Mouse (Mus musculus) adrenal gland, postnatal 4 days (tissue): ENCODE measurements around the gene Siah3. TPM values are rescaled to one million over a fixed set of nuclear protein-coding genes. Genes with fewer than 3 reads are reported as not detected.

Experiments
- DNase-seq, 2 experiments: peaks; one replicate each; pipeline ENCODE4 v3.0.0; 2021 to 2022; ENCODE audit warnings: low spot score in 2 of 2, mixed read lengths in 2 of 2
- total RNA-seq, 2 experiments: library from RNA; stranded (reverse); gene quantifications; 2 replicates each; pipeline ENCODE4 v1.2.3; 2021

Siah3 gene
- total RNA-seq, 2 experiments from 2014 or later = 0.62 to 0.87 TPM

DNA sequence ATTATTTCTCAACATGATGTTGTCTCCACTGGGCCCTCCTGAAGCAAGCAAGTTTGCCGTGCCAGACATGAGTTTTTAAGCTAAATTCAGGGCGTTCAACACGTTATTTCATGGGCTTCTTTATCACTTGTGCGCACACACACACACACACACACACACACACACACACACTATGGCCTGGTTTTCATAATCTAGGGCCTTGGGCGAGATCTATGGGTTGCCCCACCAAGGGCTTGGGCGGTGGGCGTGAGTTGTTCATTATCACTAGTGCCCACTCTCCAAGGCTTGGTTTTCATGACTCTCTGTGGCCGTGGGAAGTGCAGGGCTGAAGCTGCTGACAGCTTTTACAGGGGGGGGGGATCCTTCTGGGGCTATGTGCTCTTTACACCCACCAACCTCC, 63.9 kb downstream of the Siah3 start:
- DNase-seq = no peak

DNA sequence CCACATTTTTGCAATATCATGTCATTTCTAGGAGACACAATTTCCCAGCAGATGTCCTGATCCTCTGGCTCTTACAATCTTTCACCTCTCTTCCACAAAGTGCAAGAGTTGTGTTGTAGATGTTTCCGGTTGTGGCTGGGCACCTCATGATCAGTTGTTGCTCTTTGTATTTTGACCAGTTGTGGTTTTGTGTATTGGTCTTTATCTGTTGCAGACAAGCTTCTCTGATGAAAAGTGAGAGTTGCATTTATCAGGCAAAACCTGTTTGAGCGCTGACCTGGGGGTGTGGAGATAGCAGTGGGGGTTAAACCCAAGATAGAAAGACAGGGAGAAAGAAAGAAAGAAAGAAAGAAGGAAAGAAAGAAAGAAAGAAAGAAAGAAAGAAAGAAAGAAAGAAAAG, 68.9 kb downstream of the Siah3 start:
- DNase-seq = no peak

DNA sequence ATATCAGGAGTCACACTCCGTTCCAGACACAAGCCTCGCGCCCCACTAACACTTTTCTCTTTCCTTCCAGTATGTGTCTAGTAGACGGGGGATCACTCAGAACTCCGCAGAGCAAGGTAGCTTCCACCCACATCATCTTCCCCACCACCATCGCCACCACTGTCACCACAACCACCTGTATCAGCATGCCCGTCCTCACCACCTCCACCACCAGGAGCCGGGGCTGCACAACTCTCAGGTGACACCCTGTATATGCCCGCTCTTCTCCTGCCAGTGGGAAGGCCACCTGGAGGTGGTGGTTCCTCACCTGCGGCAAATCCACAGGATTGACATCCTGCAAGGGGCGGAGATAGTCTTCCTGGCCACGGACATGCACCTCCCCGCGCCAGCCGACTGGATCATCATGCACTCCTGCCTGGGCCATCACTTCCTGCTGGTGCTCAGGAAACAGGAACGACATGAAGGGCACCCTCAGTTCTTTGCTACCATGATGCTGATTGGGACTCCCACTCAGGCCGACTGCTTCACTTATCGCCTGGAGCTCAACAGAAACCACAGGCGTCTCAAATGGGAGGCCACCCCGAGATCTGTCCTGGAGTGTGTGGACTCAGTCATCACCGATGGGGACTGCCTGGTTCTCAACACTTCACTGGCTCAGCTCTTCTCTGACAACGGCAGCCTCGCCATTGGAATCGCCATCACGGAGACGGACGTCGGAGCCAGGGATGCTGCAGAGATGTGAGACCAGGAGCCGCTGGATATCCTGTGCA, 69.8 kb downstream of the Siah3 start:
- DNase-seq = no peak

DNA sequence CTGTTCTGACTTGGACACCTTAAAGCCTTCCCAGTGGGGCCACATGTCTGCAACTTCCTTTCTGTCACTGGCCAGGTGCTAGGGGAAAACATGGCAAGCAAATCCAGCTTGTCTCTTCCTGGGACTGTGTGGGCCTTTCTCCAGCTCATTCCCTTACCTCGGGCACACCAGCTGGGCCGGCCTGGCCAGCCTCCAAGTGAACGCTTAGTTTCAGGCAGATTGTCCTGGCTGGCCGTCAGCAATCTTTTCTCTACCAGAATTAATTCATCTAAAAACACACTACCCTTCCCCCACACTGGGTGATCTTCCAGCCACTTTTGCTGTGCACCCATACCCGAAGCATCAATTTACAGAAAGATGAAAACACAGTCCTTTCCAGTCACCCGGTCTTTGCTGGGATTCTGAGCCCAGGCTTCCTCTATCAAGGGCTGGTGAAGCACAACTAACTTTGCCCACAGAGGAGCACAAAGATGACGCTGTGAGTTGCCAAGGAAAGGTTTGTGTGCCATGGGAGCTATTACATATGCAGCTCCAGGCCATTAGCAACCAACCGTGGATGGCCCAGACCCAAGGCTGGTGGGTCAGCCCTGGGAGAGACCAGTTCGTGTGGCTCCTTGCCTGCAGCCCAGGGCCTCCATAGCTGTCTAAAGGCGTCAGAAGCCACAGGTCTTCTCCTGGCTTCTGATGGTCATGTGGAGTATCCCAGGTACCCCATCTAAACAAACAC, 71.8 kb downstream of the Siah3 start:
- peak; percentile 15 to 18 for DNase-seq

DNA sequence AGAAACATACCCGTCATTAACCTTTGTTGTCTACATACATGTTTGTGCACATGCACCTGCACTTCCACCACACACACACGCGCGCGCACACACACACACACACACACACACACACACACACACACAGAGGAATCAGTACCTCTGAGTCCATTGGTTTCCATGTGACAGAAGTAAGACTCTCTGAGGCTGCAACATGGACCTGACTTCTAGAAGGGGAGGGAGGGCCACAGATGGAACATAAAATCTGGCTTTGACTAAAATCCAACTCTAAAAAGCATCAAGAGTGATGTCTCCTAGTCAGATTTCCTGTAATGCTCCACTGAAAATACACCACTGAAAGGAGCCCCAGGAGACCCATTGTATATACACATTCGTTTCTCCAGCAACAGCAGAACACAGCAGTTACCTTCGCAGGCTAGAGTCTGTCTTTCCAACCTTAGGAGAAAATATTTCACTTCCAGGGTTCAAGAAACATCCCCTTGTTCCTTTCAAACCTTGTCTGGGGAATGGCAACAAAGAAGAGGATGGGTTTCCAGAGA, 75.1 kb downstream of the Siah3 start:
- DNase-seq = no peak

DNA sequence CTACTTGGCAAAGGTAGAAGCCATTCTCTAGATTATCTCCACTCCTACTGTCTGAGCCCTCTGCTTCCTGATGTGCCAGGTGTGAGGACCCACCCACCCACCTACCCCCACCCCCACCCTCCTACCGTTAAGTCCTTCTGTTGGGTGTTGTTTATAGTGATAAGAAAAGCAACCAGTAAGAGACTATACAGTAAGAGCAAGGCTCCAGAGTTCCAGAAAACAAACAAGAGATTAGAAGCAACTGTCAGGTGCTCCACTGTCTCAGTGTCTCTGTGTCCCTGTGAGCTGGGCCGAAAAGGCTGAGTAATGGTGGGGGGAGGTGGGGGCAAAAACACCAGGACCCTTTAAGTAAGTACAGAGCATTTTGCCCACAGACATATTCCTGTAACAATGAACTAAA, 83.4 kb downstream of the Siah3 start:
- no peak for DNase-seq

DNA sequence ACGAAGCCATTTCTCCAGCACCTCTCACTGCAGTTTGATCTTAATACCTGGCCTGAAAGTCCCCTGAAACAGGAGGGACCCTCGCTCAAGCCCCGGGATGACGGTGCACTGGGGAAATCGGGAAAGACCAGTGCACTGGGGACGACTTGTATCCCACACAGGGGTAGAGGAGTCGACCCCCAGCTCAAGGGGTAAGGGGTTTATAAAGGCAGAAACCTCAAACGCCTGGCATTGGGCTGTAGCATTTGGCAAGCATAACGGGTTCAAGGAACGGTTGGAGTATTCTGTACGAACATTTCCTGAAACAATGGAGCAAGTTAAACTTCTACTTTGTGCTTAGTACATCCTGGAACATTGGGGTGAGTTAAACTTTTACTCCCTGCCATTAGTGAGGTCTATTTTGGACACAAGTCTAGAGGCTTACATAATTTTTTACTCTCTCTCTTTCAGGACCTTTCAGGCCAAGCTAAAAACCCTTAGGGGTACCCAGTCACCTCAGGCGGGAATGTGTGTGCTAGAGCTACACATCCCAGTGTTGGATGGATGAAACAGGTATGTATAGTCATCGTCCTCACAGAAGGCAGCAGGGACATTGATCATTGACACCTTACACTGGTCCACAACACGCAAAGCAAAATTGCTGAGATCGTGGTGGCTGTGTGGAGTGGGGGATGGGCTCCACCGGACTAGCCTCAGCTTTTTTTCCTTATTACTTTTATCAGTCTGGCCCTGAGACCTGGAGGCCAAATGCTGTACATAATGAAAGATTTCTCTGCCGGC, 84.6 kb downstream of the Siah3 start:
- DNase-seq = no peak

DNA sequence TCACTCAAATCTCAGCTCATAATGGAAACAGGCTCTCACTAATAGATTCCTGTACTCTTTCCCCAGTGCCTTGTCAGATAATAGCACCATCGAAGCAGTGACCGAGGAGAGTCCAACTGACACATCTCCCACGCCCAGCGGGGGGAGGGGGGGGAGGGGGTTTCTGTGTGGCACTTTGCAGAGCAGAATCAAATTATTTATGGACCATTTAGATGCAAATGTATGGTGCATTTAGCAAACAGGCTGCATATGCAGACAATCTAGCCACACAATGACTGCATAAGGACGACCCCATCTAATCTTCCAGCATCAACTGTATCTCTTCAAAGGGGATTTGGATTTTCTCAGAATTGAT, 85.2 kb downstream of the Siah3 start:
- DNase-seq = no peak

DNA sequence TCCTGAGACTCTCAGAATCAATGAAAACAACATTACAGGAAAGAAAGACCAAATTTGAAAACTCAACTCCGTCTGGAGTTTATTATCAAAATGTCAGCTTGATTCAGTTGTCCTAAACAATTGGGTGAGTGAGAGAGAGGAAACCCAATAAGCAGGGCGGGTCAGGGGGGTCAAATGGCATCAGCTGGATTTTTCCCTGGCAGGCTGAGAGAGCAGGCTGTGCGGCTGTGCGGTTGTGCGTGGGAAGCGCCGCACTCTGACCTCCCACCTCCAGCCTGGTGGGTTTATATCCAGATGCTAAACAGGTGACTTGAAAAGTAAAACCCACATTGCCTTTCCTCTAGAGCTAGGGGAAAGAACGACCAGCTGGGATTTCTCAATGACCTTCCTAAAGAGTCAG, 85.9 kb downstream of the Siah3 start:
- DNase-seq = no peak

DNA sequence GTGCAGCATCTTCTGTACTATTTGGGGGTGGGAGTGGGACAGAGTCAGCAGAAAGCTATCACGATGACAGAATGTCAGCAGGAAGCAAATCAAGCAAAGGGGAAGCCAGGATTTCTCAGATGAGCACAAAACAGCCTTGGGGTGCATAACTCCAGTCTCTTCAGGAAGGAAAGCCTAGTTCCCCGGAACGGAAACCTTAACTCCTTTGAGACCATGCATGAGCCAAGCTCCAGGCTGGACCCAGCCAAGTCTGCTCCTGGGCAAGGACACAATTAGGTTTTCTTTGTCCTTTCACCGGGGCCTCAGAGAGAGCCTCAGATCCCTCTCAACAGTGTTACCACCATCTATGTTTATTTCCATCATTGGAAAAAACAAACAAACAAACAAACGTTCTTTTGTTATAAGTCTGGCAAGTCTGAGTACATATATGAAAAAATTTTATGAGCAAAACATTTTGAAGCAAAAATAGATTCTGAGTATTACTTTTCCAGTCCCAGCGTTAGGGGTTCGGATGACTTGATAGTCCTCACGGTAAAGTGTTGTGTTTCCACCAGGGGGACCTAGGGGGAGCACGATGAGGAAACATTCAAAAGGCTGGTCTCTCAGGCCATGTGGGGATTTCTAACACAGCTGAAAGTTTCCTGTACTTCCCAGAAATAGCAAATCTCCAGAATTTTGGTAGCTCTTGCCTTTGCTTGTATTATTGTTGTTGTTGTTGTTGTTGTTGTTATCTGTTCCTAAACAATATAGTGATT, 106.0 kb downstream of the Siah3 start:
- no peak for DNase-seq

DNA sequence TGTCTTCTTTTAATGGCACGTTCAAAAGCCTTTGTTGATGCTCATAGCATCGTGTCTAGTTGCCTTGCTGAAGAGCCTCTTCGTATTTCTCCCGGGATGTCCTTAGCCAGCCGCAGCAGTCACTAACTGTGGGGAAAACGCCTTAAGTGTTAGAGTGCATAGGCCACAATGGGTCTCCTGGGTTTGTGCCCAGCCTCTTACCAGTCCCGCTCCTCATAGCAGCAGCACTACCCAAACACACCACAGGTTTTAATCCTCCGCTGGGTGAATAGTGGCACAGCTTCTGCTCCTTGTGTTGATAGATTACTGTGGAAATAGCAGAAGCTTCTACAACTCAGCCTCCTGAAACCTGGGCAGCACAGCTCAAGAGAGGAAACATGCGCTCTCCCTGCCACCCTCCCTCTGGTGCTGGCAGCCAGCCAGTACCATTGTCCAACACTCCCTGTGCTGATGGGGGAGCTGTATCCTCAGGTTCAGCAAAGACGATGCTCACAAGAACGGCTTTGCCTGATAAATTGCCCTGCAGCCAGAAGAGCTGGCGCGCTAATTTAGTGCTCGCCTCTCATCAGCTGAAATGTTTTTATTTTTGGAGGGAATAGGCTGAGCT, 109.9 kb downstream of the Siah3 start:
- DNase-seq = peak; percentile 7 to 31

DNA sequence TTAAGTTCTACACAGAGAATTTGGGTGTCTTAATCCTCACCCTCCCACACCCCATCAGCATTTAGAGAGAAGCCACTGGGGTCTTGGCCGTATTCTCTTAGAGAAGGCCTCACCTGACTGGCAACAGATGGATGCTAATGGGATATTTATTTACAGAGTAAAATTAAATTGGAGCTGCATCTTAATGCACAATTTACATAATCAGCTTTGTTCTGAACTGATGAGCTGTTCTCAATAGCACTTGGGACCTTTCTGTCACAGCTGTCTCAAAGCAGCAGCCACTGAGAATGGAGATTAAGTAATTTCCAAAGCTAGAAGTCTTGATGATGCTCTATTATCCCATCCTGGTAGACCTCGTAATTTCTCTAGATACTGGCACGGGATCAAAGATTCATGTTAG, 110.5 kb downstream of the Siah3 start:
- no peak for DNase-seq

DNA sequence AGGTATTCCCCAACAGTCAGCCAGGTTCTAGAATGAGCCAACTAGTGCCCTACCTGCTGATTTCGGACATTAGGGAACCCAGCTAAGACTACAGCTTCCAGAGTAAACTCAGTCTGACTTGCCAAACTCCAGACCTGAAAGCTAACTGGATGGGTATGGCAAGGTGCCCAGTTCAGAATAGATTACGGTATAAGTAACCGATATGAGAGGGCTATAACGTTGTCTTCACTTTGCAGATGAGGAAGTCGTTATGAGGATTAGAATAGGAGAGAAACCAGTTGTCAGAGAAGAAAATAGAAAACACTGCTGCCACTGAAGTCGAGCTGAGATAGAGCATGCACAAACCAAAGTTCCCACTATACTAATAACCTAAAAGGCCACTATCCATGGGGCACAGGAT, 123.2 kb downstream of the Siah3 start:
- no peak for DNase-seq

Other genes starting within 250 kb of the Siah3 start
- 10 to 100 TPM in 1 of 2 experiments, 1 to 10 TPM in 1; 6.4 to 27.8 TPM for gene Cpb2, start 213.7 kb upstream of the Siah3 start, total RNA-seq
- gene Zc3h13, start 171.6 kb upstream of the Siah3 start, total RNA-seq = 10 to 100 TPM; 39.2 to 39.8 TPM
- gene Spert, start 137.1 kb downstream of the Siah3 start, total RNA-seq = not detected
- not detected for gene Erich6b, start 186.3 kb downstream of the Siah3 start, total RNA-seq